16 mouse cellular contexts compared by ENCODE assay signal in the genomic region with DNA sequence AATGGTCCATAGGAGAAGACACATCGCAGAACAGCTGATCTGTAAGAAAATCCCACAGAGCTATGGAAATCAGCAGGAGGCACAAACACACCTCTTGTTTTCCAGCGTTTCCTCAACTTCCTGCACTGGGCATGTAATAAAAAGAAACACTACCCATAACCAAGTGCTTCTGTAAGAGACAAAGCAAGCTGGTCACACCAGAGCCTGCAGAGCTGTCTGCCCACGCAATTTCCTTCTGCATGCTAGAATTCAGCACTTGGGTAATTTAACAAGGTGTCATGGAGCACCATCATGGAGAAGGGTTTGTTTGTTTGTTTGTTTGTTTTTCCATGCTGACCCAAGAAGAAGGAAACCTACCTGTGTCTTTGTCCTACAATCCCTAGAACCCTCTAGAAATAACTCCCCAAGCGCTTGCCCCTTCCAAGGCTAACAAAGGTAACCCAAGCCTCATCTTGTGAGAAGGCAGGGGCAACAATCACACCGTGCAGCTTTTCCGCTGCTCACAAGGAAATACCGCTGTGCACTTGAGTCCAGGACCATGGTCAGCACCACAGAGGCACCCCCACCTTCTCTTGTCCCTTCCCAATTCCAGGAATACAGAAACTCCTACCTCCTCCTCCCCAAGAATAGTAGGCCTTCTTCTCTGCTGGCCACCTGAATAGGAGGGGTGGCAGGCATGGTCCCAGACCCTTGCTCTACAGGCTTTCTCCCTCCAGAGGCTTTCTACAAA. TPM values are rescaled to one million over a fixed set of nuclear protein-coding genes. Genes with fewer than 3 reads are reported as not detected.
DNase-seq lines count a peak whose midpoint lies in the region; ATAC-seq and TF ChIP-seq lines count a peak whose summit lies in the region.
"Had no signal": no experiment of that assay in that cellular context is flagged by ENCODE, and none has a peak within 500 bp of the region (broad histone marks: within the 10 kb centered on the region; RNA-seq: fewer than 3 reads in every experiment).

No protein-coding gene starts in this region.

- no peak overlapping the region for H3K4me3 ChIP-seq in left cerebral cortex, adult 2 months
- H3K4me3 ChIP-seq: forebrain, embryonic 15.5 days; heart, embryonic 10.5 days; hindbrain, embryonic 15.5 days; megakaryocyte, embryonic 14.5 days; neural tube, embryonic 15.5 days had no signal

- no peak for TF ChIP-seq CTCF in left cerebral cortex, adult 2 months (IDR thresholded peaks at IDR 0.05)

- H3K27ac ChIP-seq in left cerebral cortex, adult 2 months: peak overlapping the region; percentile 56
- H3K27ac ChIP-seq: forebrain, embryonic 15.5 days; heart, embryonic 10.5 days; hindbrain, embryonic 15.5 days; neural tube, embryonic 15.5 days had no signal

- no peak for ATAC-seq in monocyte, adult 5-6 weeks (replicated peaks; ENCODE audit: insufficient number of reproducible peaks, low FRiP score, low TSS enrichment, poor library complexity, severe bottlenecking)
- ATAC-seq: forebrain, embryonic 15.5 days had no signal

- DNase-seq in adrenal gland, postnatal 14 days: peak; percentile 54
- DNase-seq in adrenal gland, postnatal 25 days: no peak
- no peak for DNase-seq in left cerebral cortex, adult 2 months (ENCODE audit: extremely low spot score in 1 of 2, low spot score in 2 of 2)
- no peak for DNase-seq in left cerebral cortex, postnatal 36 days (ENCODE audit: low spot score in 2 of 2)
- peak; percentile 59 for DNase-seq in R1 (ENCODE audit: low read depth, low spot score)
- peak; percentile 42 for DNase-seq in forelimb bud, embryonic 11.5 days (ENCODE audit: low read depth, low spot score)
- DNase-seq in c-Kit-positive CD71-positive TER-119-positive erythroid progenitor cells, embryonic 14.5 days (ENCODE audit: low spot score): no peak
- DNase-seq: gastrocnemius, postnatal 10 days; kidney, adult 11 months had no signal

- intact Hi-C loops in left cerebral cortex, adult 2 months (cut with DNase I): no loop called here
- intact Hi-C loops in left cerebral cortex, postnatal 36 days (cut with DNase I): no loop called here

RNA-seq across cellular contexts. Expression of a gene that starts 9.2 kb away (rescaled TPM):
- 6.0 and 6.8 TPM in 2 replicates for total RNA-seq in adrenal gland, postnatal 14 days (2021)
- total RNA-seq in adrenal gland, postnatal 25 days (2021): 3.7 and 6.3 TPM in 2 replicates
- total RNA-seq in left cerebral cortex, adult 2 months (2021): 100 to 1,000 TPM; 275 to 280 TPM
- total RNA-seq in left cerebral cortex, postnatal 36 days (2021): 100 to 1,000 TPM; 225 to 264 TPM
- total RNA-seq in monocyte, adult 5-6 weeks (2017): not detected in 3 replicates
- total RNA-seq: liver, adult 2 months had no signal

RNA-seq across cellular contexts. Expression of a gene that starts 30.9 kb away (rescaled TPM):
- total RNA-seq in adrenal gland, postnatal 14 days (2021): 38.4 and 47.9 TPM in 2 replicates
- total RNA-seq in adrenal gland, postnatal 25 days (2021): 38.2 and 49.3 TPM in 2 replicates
- 1,000 to 10,000 TPM; 1,380 to 1,388 TPM for total RNA-seq in left cerebral cortex, adult 2 months (2021)
- 1,000 to 10,000 TPM; 1,312 to 1,553 TPM for total RNA-seq in left cerebral cortex, postnatal 36 days (2021)
- total RNA-seq in monocyte, adult 5-6 weeks (2017): not detected in 3 replicates

Comparison
In these comparisons a context has a peak if more than half of its experiments do, and no peak if none do; other contexts are left out.
1. DNase-seq: peak in adrenal gland, postnatal 14 days (single experiment), R1 (single experiment) and forelimb bud, embryonic 11.5 days (single experiment); none in adrenal gland, postnatal 25 days (single experiment), left cerebral cortex, adult 2 months (0 of 2), left cerebral cortex, postnatal 36 days (0 of 2) and c-Kit-positive CD71-positive TER-119-positive erythroid progenitor cells, embryonic 14.5 days (single experiment).
2. RNA of a gene that starts 9.2 kb away (total RNA-seq): 275 to 280 TPM in left cerebral cortex, adult 2 months and 225 to 264 TPM in left cerebral cortex, postnatal 36 days; 3.7 to 6.3 TPM in adrenal gland, postnatal 25 days, 6.0 to 6.8 TPM in adrenal gland, postnatal 14 days and not detected in monocyte, adult 5-6 weeks; every median in the first group is over 10 times any median in the second.
3. RNA of a gene that starts 30.9 kb away (total RNA-seq): 1,312 to 1,553 TPM in left cerebral cortex, postnatal 36 days, 1,380 to 1,388 TPM in left cerebral cortex, adult 2 months, 38.2 to 49.3 TPM in adrenal gland, postnatal 25 days and 38.4 to 47.9 TPM in adrenal gland, postnatal 14 days; not detected in monocyte, adult 5-6 weeks; every median in the first group is over 10 times any median in the second.